Mouse (Mus musculus) cerebellum, postnatal 10 days (tissue): ENCODE data around the gene Hps3.
"Not testable (repeated sequence)": the region's sequence is repeated elsewhere in the genome, so short reads cannot be mapped to it uniquely, and the experiment has no call there.

ENCODE experiments used
- DNase-seq, 2 experiments: peaks; one replicate each; pipeline ENCODE4 v3.0.0; 2021; ENCODE audit warnings: mixed read lengths in 2 of 2

Hps3 gene

DNA sequence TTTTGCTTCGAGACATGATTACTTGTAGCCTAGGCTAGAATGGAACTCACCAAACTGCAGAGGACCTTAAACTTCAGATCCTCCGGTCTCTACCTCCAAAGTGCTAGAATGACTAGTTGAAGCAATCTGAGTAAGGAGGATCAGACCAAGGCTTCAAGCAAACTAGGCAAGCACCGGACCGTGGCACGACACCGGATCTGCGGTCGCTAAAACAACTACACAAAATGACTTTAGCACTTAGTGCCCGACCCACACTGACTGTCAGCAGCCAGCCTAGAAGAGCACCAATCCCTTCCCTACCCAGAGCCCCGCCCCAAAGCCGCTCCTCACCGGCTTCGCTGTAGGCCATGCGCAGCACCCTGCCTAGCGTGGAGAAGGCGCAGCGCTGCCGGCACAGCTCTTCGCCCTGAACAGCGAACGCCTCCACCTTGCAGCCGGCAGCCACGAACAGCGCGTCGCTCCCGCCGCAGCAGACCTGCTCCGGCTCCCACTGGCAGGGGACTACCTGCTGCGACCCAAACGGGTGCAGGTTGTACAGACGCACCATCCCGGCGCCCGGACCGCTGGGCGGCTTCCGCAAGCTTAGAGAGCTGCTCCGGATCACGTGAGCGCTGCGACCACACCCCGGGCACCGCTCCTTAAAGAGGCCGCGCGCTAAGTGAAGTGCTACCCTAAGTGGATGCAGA, at the start of gene Hps3:
Gene Hps3, minus strand, starts transcription at position 597 of the 686 bp plus-strand sequence.
- peak; percentile 89 to 91 for DNase-seq

DNA sequence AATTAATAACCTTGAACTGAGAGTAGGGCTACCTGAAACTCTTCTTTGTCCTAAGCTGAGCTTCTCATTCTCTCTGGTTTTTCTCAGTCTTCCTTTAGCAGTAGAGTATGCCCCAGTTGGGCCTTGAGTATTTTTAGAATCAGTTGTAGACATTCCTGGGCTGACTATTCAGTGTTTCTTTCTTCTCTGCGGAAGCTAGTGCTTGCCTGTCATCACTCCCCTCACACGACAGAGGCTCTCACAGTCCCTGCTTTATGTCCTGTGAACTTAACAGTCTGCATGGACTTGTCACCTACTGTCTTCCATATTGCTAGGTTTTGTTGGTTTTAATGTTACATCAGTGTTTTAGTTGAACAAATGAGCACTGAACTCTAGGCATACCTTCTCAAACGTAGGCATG, 47.0 kb upstream of the Hps3 start:
- DNase-seq = no peak

DNA sequence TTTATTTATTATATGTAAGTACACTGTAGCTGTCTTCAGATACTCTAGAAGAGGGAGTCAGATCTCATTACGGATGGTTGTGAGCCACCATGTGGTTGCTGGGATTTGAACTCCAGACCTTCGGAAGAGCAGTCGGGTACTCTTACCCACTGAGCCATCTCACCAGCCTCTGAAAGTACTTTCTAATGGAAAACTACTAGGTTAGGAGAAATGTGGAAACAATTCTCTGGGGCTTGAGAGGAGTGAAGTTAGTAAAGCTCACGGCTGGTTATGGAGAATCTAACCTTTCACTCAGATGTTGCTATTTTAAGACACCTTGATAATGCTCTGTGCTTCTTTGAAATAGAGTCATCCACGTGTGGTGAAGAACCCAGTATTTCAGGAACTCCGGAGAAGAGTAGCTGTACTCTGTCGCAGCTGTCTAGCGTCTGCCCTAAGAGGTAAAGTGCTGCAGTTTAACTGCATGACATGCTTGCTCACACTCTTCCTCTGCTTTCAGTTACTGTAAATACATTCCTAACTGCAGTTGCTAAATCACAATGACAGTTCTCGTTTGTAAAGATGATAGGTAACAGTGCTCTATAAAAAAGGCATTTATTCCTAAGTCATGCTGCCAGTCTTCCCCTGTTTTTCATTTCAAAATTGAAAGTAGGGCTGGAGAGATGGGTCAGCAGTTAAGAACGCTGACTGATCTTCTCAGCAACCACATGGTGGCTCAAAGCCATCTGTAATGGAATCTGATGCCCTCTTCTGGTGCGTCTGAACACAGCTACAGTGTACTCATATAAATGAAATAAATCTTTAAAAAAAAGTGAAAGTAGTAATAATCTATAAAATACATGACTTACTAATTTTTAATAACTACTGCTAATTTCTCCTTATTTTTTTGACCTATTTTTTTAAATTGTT, 41.3 kb upstream of the Hps3 start:
- DNase-seq = peak; percentile 21 to 31

DNA sequence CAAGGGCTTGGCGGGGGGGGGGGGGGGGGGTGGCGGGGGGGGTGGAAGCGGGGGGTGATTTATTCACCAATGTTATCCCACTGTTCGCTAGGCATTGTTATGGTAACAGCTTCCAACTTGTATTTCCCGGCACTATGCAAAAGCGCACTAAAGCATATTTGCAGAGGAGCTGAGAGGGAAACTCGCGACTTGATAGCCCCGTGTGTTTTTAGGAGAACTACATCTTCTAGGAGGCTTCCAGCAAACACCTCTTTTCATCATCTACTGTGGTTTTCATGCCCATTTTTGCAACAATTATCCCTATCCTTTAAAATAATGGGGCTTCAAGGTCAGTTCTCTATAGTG, 23.1 kb upstream of the Hps3 start:
- no peak for DNase-seq

DNA sequence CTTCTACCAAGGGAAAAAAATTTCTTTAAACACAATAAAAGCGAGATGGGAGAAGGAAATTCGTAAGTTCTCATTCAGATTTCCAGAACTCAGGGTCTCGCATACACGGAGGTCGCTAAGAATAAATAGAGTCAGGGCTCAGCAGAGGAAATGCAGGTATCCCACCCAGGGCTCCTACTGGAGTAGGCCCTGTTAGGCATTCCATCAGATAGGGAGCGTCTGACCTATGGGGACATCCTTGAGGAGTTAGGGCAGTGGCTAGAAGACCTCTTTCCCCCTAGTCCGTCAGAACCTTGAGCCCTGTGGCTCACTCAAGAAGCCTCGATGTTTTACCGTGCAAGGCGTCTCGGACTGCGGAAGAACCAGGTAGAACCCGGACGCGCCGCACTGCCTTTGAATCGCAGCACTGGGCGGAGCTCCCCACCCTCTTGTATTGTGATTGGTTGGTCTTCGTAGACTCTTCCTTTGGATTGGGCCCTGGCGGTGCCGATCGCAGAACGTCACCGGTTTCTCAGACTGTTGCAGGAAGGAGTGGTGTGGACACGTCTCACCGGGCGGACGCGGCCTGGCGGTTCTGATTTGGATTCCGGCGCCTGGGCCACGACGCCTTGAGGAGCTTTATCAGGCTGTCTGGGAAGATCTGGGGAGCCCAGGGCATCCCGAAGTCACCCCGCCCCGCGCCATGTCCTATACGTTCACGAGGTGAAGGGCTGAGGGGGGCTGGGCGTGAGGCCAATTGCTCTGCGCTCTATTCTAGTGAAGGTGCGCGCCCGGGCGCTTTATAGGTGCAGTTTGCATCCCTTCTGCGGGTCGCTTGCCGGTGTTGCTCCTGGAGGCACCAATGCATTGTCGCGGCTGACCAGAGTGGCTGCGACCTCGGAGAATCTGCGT, 22.4 kb upstream of the Hps3 start, which contains the start of gene Hltf:
Gene Hltf, plus strand, starts transcription at position 506 of the 891 bp plus-strand sequence.
- DNase-seq = peak; percentile 95

DNA sequence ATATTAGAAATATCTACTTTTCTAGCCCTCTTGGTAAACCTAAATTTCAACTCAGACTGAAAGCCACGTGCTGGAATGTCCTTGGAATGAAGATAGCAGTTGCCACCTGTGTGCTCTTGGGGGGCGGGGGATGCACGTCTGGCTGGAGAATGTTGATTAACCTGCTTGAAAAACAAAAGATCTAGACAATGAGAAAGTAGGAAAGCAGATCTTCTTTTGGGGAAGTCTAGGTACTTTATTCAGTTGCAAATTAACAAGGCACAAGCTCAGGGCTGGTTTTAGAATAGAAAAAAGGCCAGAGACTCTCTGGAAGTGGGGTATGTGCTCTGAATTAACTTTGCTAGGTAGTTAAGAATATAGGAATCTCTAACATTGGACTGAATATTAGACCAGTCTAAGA, 9.6 kb upstream of the Hps3 start:
- not testable (repeated sequence) for DNase-seq

DNA sequence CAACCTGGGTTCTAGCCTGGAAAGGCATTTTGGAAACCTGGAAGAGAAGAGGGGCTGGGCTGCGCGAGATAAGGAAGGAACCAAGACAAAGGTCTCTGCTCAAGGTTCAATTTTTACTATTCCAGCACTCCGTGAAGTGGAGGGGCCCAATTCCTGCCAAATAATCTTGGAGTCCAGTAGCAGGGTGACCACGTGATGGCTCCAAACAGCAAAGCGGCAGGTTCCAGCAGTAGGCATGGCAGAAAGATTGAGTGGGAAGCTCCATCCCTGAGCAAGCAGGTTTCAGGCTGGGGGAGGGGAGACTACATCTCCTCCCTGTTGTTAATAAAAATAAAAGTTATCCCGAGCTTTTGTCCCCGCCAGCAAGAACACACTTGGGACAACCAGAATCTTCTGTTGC, 6.3 kb upstream of the Hps3 start:
- not testable (repeated sequence) for DNase-seq

DNA sequence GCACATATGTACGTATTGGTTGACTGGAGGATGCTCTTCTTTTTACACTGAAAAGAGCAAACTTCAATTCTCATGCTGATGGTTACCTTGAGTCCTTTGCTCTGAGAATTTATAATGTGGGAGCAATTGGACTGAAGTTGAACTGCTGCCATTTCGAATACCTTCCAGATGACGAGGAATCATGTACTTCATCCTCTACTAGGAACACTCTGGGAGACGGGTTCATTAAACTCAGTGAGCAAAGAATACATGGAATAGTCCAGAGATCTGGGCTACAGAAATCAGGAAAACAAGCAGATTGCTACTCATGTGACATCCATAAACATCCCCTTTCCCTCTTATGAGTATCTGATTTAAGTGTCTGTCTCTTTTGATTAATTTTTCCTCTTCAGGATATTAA, 954 bp upstream of the Hps3 start:
- no peak for DNase-seq

DNA sequence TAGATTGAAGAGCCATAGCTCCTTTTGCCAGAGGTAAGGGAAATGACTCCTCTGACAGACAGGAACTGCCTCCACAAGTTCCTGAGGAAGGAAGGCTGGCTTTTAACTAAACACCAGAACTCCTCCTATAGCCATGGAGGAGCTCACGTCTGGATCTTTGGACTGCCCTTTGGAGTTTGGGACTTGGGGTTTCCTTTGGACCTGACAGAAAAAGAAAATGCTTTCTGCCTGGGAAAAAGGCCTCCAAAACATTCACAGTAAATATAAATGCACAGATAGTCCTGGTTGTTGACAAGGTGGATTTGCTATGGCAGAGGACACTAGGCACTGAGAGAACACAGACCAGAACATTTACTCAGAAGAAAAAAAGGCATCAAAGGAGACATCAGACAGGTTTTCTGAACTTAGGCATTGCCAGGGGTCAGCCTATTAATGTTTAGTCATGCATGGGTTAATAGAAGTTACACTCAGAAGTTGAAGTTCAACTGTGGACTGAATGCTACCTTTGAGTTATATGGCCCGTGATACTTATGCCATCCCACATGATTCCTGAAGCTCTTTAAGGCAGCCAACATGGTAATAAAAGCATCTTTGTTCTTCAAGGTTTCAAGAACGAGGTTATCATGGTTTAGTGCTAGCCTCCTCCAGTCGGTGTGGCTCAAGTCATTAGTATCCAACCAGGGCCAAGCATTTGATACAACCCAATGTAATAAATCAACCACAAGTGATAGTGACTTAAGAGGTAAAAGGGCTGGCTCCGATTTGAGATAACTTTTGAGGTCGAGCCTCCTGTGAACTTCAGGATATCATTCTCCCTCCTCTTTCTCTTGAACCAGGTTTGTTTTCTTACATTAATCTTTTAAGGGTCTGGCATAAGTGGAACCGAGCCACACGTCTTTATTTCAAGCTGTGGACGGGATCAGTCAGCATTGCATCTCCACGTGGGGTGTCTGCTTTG, 1.1 kb downstream of the Hps3 start:
- peak in 1 of 2 experiments; percentile 5 for DNase-seq

DNA sequence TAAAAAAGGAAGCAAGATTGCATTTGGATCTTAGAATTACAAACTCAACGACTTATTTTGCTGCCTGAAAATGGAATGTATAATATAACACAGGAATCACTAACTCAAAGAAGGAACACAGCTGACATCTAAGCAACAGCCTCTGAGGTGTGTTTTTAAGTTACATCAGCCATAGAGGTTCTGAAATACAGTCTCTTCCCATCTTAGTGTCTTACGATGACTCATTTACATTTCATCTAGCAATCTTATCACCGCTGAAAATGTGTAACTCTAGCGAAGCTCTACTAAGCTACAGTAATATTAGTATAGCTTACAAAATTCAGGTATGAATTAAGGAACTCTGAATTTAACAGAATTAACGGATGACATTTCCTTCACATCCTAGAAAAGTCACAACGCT, 4.3 kb downstream of the Hps3 start:
- DNase-seq = no peak

DNA sequence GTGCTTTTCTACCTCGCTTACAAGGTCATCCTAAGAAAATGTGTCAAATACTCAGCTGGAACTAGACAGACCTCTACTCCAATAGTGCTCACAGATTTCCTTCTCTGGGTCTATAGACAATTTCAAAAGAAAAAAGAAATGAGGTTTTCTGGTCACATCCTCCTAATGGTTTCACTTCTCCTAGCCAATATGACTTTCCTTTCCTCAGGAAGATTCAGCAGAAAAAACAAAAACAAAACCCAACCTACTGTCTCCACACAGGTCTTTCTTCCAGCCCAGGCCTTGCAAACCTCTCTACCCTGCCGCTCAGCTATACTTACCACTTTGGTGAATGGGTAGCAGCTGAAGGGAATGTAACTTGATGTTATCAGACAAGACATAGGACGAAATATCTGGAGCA, 6.5 kb downstream of the Hps3 start:
- no peak for DNase-seq

DNA sequence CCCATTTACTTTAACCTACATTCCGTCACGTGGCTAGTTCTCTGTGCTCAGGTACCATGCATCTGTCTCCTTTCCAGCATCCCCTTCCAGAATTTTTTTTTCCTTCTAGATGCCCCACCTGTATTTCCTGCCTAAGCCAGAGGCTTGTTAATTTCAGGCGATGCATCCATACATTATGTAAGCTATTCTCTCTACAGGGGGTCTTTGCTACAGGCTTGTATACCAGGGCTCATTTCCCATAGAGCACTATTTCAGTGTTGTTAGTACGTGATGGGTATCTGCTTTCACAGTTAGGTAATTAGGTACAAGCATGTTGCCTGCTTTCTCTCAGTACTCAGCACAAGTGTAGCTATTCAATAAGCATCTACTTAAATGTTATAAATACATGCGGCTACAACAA, 7.3 kb downstream of the Hps3 start:
- no peak for DNase-seq

DNA sequence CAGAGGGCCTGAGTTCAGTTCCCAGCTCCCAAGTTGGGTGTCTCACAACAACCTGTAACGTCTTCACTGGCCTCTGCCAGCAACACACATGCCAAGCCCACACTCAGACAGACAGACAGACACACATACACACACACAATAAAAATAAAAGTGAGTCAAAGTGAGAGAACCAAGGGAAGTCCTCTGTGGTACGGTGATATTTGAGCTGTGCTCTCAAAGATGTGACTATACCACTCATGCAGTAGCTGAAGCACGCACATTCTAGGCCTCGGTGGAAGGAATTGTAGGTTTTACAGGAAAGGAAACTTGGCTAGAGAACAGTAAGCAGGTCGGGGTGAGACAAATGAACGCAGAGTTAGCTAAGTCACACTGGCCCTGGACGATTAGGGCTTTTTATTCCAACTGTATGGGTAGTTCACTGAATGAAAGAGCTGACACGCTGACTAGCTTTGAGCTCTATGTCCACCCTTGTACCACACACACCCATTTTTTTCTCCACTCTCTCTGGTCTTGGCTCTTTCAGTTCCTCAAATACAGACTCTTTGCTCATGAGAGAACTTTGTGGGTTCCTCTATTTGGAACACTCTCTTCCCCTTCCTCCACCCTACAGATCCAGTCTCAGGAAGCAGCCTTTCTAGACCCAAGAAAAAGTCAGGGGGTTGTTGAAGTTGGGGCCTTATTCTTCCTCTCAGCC, 8.0 kb downstream of the Hps3 start:
- DNase-seq = no peak

DNA sequence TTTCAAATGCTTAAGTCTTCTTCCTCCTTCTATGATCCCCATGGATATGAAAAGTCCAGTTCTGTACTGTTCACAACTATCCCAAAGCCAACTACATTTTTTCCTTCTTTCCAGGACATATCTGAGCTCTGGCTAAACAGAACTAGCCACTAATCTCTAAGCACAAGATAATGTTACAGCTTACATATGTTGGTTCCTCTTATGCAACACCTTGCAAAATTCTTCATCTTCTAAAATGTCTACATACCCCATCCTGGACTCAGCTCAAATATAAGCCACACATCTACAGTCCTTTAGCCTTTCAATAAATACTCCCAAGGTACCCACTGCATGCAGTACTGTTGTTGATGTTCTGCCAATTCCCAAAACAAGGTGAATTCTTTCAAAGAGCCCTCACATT, 8.6 kb downstream of the Hps3 start:
- DNase-seq = no peak

DNA sequence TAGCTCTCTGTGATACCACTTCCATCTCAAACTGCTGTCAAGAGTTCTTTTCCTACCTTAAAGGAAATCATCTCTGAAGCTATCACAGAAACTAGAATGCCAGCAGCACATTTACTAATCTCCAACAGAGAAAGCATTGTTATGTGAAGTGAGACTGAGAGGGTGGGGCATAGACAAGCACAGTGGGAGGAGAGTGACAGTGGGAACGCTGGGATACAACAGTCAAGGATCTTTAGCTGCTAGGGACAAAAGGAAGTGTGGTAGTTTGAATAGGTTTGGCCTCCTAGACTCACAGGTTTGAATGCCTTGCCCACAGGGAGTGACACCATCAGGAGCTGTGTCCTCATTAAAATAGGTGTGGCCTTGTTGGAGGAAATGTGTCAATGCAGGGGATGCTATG, 11.3 kb downstream of the Hps3 start:
- DNase-seq = no peak

DNA sequence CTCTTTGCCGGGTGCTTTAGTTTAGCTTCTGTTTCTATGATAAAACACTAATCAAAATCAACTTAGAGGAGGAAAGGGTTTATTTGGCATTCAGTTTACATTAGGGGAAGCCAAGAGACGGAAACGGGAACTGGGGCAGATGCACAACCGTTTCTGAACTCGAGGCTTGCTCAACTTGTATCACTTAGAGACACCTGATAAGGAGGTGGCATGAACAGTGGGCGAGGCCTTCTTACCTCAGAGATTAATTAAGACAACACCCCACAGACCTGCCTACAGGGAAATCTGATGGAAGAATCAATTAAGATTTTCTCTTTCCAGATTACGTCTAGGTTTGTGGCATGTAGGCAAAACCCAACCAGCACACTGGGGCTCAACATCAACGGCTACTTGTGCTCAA, 17.0 kb downstream of the Hps3 start:
- no peak for DNase-seq

DNA sequence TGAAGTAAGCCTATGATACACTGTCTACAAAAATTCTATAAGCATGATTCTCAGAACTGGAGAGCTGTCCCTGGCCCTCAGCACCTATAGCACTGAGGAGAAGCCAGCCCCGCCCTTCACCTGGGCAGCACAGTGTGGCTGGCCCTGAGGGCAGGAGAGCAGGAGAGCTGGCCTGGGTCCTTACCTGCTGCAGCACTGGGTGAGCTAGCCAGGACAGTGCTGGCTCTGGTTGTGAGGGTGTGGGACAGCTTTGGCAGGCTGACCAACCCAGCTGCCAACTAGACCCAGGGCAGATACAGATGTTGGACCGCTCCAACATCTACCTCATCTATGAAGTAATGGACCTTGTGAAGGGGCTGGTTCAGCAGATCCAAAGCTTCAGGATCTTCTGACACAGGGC, 20.7 kb downstream of the Hps3 start:
- no peak for DNase-seq

DNA sequence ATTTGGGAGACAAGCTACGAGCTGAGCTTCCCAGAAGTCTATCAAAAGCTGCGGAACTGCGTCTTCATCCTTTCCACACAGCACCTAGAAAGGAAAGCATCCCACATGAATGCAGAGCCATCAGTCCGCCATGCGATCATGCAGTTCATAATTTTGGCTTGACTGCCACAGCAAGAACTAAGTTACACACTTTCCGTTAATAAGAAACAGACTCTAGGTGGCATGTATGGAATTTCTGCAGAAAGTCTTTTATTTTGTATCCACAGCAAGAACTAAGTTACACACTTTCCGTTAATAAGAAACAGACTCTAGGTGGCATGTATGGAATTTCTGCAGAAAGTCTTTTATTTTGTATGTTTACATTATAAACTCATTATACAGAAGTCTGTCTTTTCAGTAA, 24.2 kb downstream of the Hps3 start:
- DNase-seq = not testable (repeated sequence)

DNA sequence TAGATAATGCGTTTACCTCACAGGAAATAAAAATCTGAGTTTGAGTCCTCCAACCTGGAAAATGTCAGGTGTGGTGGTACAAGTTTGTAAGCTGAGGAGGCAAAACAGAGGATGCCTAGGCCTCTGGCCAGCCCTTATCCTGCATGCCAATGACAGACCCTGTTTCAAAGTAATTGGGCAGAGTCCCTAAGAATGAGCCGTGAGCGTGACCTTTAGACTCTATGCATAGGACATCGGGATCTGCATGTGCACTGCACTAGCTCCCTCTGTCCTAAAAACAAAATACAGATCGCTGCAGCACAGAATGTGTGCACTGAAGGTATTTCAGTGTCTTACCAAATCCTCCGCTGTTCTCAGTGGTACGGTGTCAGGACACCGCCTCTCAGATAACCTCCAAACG, 24.7 kb downstream of the Hps3 start:
- no peak for DNase-seq

DNA sequence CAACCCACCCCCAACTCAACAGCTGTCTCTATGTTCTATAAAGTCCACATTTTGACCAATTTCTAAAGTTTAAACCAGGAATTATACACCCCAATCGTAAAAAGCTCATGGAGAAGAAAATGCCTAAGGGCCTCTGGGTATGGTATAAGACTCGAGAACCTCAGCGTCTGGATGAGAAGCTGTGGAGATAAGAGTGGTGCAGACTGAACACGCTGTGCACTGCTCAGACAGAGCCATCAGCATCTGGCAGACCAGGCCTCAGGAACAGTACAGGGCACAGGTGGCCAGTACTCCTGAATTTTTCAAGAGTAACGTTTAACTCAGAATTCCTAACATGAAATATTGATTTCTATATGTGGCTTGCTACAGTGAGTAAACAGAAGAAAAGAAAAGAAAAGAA, 27.4 kb downstream of the Hps3 start:
- DNase-seq = no peak

DNA sequence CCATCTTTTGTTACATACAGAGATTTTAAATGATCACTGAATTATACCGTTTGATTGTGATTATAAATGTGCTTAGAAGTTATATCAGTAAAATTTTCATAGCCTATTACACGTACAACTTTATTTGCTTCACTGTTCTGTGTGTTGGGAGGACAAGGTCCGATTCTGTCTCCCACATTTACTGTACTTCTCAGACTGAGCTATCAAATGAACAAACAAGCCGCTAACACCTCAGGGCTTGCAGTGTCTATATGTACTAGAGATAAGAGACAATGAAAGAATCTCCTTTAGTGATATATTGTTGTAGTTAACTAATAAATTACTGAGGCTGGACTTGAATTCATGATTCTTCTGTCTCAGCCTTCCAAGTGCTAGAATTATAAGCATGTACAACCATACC, 27.8 kb downstream of the Hps3 start:
- DNase-seq = no peak
